Comparison of ENCODE assay signal across 8 mouse cellular contexts in the genomic region with DNA sequence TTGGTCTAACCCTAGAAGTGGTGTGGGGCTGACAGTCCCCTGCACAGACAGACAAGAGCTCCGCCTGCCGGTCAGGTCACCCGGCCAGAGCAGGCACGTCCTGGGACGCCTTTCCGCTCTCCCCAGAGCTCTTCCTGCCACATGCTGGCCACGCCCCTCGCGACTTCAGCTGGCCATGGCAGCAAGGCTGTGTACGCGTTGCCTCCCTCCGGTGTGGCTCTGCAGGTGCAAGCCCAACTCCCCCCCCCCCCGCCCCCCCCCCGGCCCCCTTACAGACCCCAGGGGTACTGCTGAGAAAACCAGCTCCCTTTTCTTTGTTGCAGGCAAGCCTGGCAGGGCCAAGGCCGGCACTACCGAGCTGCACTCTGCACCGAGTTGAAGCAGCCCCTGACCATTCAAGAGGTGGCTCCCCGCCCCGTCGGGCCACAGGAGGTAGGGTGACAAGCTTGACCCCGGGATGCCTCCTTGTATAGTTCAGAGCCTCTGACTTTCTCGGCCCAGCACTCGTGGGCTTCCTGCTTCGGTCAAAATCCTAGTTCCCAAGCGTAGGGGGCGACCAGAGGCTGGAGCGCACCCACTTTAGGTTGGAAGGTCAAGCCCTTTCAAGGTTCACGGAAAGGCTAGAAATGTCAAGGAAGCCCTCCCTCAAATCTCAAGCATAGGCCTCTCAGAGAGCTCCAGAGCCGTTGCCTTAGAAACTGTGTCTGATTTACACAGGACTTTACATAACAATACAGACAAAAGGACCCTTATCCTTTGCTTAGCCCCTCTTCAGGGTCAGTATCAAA. TPM values are rescaled to one million over a fixed set of nuclear protein-coding genes. Genes with fewer than 3 reads are reported as not detected.
DNase-seq lines count a peak whose midpoint lies in the region; ATAC-seq lines count a peak whose summit lies in the region.

A gene (plus strand): TSS at position 157 of the 788 bp plus-strand sequence.

- H3K4me3 ChIP-seq in hindbrain, embryonic 11.5 days (ENCODE audit: low read depth, low read length) = peak within 1 kb of the TSS; percentile 31
- peak within 1 kb of the TSS; percentile 36 for H3K4me3 ChIP-seq in limb, embryonic 13.5 days
- peak within 1 kb of the TSS; percentile 39 for H3K4me3 ChIP-seq in midbrain, embryonic 12.5 days

- H3K9ac ChIP-seq in hindbrain, embryonic 11.5 days (ENCODE audit: low read depth, low read length) = peak within 1 kb of the TSS; percentile 47
- H3K9ac ChIP-seq in limb, embryonic 13.5 days = peak within 1 kb of the TSS; percentile 51
- peak within 1 kb of the TSS; percentile 49; the same call in 1 of the 2 replicates for H3K9ac ChIP-seq in midbrain, embryonic 12.5 days (replicated peaks)

- H3K36me3 ChIP-seq in hindbrain, embryonic 11.5 days (ENCODE audit: control insufficient read depth, insufficient read depth, low read length) = no peaks in the 10 kb centered on the region
- H3K36me3 ChIP-seq in limb, embryonic 13.5 days = no peaks in the 10 kb centered on the region
- H3K36me3 ChIP-seq in midbrain, embryonic 12.5 days = no peaks in the 10 kb centered on the region

- H3K4me2 ChIP-seq in hindbrain, embryonic 11.5 days (replicated peaks; ENCODE audit: low read depth, low read length) = peak within 1 kb of the TSS; percentile 55
- peak within 1 kb of the TSS; percentile 58 for H3K4me2 ChIP-seq in limb, embryonic 13.5 days (replicated peaks)
- peak within 1 kb of the TSS; percentile 58 for H3K4me2 ChIP-seq in midbrain, embryonic 12.5 days (replicated peaks)

- no peaks in the 10 kb centered on the region for H3K9me3 ChIP-seq in hindbrain, embryonic 11.5 days (ENCODE audit: control insufficient read depth, low read length)
- no peaks in the 10 kb centered on the region for H3K9me3 ChIP-seq in limb, embryonic 13.5 days
- H3K9me3 ChIP-seq in midbrain, embryonic 12.5 days = no peaks in the 10 kb centered on the region

- no peaks in the 10 kb centered on the region for H3K27me3 ChIP-seq in hindbrain, embryonic 11.5 days (ENCODE audit: control insufficient read depth, insufficient read depth, low read length)
- H3K27me3 ChIP-seq in limb, embryonic 13.5 days = 0 out of 2 replicates have a peak, but pooled peaks cover 2% of the 10 kb centered on the region
- H3K27me3 ChIP-seq in midbrain, embryonic 12.5 days = peaks cover 6% of the 10 kb centered on the region; the same call in 1 of the 2 replicates

- WGBS in hindbrain, embryonic 11.5 days = 2% methylated on average over 26 of the region's 29 CpGs
- 12% methylated on average over 29 of the region's 29 CpGs for WGBS in limb, embryonic 13.5 days
- WGBS in midbrain, embryonic 12.5 days = 2% methylated on average over 27 of the region's 29 CpGs

- peak; percentile 89 for ATAC-seq in hindbrain, embryonic 11.5 days (ENCODE audit: low FRiP score)
- peak; percentile 85 for ATAC-seq in limb, embryonic 13.5 days (ENCODE audit: low FRiP score, low read depth)
- peak; percentile 84 for ATAC-seq in midbrain, embryonic 12.5 days (ENCODE audit: low FRiP score, low read depth)

- peak; percentile 94 for DNase-seq in ZHBTc4 (ENCODE audit: low read depth, low spot score)
- DNase-seq in c-Kit-positive CD71-positive TER-119-positive erythroid progenitor cells, embryonic 14.5 days (ENCODE audit: low spot score) = peak; percentile 54
- DNase-seq in forelimb bud, embryonic 11.5 days (ENCODE audit: low read depth, low spot score) = peak; percentile 68
- peak; percentile 86 for DNase-seq in hindbrain, embryonic 11.5 days (ENCODE audit: low spot score)
- peak; percentile 45 to 56 for DNase-seq in spleen, postnatal 14 days (ENCODE audit: low spot score in 2 of 2)
- DNase-seq in left cerebral cortex, postnatal 25 days (ENCODE audit: low spot score in 2 of 2) = no peak

- peak within 1 kb of the TSS; percentile 42 for H3K27ac ChIP-seq in hindbrain, embryonic 11.5 days (ENCODE audit: low read depth, low read length)
- no peak within 1 kb of the TSS for H3K27ac ChIP-seq in limb, embryonic 13.5 days
- H3K27ac ChIP-seq in midbrain, embryonic 12.5 days (replicated peaks) = peak within 1 kb of the TSS; percentile 73

- H3K4me1 ChIP-seq in hindbrain, embryonic 11.5 days (replicated peaks; ENCODE audit: control insufficient read depth, insufficient read depth, low read length) = peaks cover 4% of the 10 kb centered on the region
- H3K4me1 ChIP-seq in limb, embryonic 13.5 days = peaks cover 11% of the 10 kb centered on the region
- peaks cover 20% of the 10 kb centered on the region for H3K4me1 ChIP-seq in midbrain, embryonic 12.5 days

- intact Hi-C loops in left cerebral cortex, postnatal 25 days (cut with DNase I) = loop anchor here (10.0 kb wide), 1 partner anchor 374 kb away; no protein-coding TSS in a partner anchor

RNA-seq across cellular contexts. Expression of the gene that starts here (rescaled TPM):
- 7.4 and 8.8 TPM in 2 replicates for polyA plus RNA-seq in hindbrain, embryonic 11.5 days (2014; fragmentation: Nextera tagmentation; extraction: Ambion mirVana)
- polyA plus RNA-seq in limb, embryonic 13.5 days (2015; fragmentation: Nextera tagmentation; extraction: Ambion mirVana) = 6.4 and 6.8 TPM in 2 replicates
- polyA plus RNA-seq in midbrain, embryonic 12.5 days (2016; fragmentation: Nextera tagmentation; extraction: Ambion mirVana) = 7.5 and 8.2 TPM in 2 replicates
- total RNA-seq in left cerebral cortex, postnatal 25 days (2021) = 1 to 10 TPM; 3.5 to 4.0 TPM

Comparison
In these comparisons a context has a peak if more than half of its experiments do, and no peak if none do; other contexts are left out.
1. DNase-seq: peak in ZHBTc4 (single experiment), c-Kit-positive CD71-positive TER-119-positive erythroid progenitor cells, embryonic 14.5 days (single experiment), forelimb bud, embryonic 11.5 days (single experiment), hindbrain, embryonic 11.5 days (single experiment) and spleen, postnatal 14 days (2 of 2); none in left cerebral cortex, postnatal 25 days (0 of 2).
2. Peak in every context shown above with its lines, with median percentiles within 50 percentile points of each other: ATAC-seq, H3K4me2 ChIP-seq, H3K4me3 ChIP-seq and H3K9ac ChIP-seq.